Mouse (Mus musculus) left cerebral cortex, adult 11 months (tissue): ENCODE measurements at regions not wholly inside any gene's neighbourhood (a gene's known extent, or its start where the extent isn't known, plus 50 kb on each side); places are given as distances from the start of the nearest gene placed in this dataset.

Experiments used
- DNase-seq: peaks from one replicate; pipeline ENCODE4 v3.0.0; 2022; ENCODE audit warnings: low spot score

GRCm38 (mm10) chr2:116979561-116980391 lies 101.3 kb downstream of the Tmco5 start:
- DNase-seq, result no peak

- no peak for DNase-seq
Observed at GRCm38 (mm10) chr2:116980692-116981091, 102.2 kb downstream of the Tmco5 start.

- DNase-seq, result no peak
Observed at GRCm38 (mm10) chr2:116983351-116983750, 104.9 kb downstream of the Tmco5 start.

GRCm38 (mm10) chr2:116983821-116984351 lies 105.4 kb downstream of the Tmco5 start:
- DNase-seq, result no peak

DNA sequence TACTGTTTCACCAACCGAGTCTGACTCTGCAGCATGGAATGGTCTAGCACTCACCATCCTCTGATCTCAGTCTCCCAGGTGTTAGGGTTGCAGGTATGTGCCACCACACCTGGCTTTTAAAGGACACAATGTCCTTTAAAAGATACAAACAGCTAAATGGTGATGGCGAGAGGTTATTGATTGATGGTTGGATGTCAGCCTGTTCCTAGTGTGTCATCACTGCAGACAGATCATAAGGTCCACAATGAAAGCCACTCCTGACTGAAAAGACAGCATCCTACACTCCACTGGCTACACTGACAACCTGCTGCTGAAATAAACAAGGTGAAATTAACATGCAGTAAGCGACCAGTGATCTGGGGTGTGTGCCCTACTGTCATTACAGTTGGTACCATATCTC lies 106.1 kb downstream of the Tmco5 start:
- no peak for DNase-seq

DNA sequence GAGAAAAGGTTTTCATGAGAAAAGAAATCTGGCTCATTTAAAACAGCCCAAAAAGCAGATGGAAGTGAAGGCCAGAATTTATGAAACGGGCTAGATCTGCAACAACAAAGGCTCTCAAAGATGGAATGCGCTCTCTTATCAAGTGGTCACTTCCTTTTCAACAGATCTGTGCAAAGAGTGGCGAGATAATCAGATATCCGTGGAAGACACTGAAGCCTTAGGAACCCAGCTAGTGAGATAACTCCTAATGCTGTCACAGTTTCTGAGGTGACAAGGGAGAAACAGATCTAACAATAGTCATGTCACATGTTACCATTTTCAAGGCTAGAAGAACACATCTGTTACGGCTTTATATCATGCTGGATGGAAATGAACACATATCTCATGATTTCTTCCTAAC lies 107.1 kb downstream of the Tmco5 start:
- no peak for DNase-seq

GRCm38 (mm10) chr2:116988953-116989674 lies 110.6 kb downstream of the Tmco5 start:
- no peak for DNase-seq

GRCm38 (mm10) chr2:116990106-116990505 lies 111.6 kb downstream of the Tmco5 start:
- DNase-seq, result no peak

DNA sequence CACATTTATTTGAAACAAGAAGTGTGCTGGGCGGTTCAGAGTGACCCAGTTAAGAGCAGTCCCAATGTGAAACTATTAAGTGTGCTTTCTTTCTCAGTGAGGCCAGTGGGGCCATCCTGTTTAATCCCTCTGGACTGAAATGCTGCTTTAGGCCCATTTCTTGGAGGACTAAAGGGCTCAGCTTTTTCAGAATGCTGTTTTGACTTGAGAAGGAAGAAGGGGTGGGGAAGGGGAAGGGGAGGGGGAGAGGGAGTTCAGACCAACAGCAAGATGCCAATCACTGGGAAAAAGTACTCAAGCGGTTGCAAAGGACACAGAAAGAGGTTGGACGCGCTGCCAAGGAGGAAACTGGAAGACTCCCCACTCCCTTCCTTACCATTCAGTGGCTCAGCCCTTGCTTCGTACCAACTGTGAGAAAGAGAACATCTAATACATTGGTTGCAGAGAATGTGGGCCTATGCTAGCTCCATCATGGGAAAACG lies 113.1 kb downstream of the Tmco5 start:
- no peak for DNase-seq

DNA sequence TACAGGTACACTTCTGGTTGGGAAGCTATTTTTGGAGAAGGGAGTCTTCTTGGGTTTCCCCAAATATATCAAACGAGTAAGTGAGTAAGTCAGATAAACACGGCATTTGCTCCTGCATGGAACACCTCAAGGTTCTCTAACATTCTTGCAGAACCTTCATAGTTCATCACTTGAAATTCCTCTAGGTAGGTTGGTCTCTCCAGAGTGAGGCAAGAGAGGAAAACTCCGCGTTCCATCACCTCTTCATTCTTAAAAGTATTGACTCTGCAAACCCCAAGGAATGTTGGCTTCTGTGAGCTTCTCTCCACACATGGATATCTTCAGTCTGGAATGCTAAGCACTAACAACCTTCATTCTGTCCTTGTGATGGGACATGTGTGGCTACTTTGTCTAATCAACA lies 115.2 kb downstream of the Tmco5 start:
- no peak for DNase-seq

GRCm38 (mm10) chr2:116996302-116996701 lies 117.8 kb downstream of the Tmco5 start:
- DNase-seq, result no peak

GRCm38 (mm10) chr2:116998822-116999221 lies 120.3 kb downstream of the Tmco5 start:
- DNase-seq, result no peak

DNA sequence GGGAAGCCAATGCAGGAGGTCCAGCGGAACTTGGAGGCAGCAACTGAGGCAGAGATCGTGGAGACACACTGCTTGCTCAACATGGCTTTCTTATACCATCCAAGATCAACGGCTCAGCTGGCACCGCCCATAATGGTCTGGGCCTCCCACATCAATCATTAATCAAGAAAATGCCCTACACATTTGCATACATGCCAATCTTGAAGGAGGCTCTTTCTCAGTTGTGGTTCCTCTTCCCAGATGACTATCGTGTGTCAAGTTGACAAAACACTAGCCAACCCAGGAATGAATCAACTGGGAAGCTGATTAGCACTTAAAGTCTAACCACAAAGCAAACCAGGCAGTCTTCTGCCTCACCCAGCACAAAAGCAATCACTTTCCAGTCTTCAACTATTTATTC lies 121.1 kb downstream of the Tmco5 start:
- no peak for DNase-seq

DNA sequence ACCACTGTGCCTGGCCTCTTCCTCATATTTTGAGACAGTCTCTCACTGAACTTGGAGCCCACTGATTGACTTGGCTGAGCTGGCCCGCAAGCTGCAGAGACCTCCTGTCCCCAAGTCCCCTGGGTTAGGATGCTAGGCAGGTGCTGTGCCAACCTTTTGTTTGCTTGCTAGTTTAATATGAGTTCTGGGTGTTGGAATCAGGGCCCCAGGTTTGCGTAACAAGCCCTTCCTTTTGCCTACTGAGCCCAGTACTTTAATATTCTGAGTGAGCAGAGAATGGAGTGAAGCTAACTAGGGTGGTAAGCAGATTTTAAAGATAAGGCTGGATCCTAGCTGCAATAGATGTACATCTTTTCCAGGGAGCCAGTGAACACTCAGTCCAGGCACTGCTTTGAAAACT lies 117.2 kb upstream of the Spred1 start:
- DNase-seq, result no peak

DNA sequence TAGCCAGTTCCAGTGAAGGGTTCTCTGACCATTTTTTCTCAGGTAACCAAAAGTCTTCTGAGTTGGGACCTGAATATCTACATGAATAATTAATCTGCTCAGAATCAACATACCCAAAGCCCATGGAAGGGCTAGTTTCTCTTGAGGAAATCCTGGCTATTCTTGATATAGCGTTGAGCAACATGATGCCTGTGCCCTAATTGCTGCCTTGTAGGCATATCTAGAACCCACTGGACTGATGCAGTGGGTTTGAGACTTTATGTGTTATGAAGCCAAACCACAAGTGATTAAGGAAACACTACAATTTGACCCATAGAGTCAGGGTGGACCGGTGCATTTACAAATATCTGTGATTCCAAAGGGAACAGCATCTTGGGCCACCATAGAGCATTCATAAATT lies 114.3 kb upstream of the Spred1 start:
- DNase-seq, result no peak

- no peak for DNase-seq
Observed at GRCm38 (mm10) chr2:117008922-117009321, 112.3 kb upstream of the Spred1 start.

- no peak for DNase-seq
Observed at GRCm38 (mm10) chr2:117010001-117010400, 111.2 kb upstream of the Spred1 start.

- DNase-seq, result no peak
Observed at GRCm38 (mm10) chr2:117010942-117011341, 110.2 kb upstream of the Spred1 start.

GRCm38 (mm10) chr2:117017921-117018651 lies 103.1 kb upstream of the Spred1 start:
- peak; percentile 68 for DNase-seq

DNA sequence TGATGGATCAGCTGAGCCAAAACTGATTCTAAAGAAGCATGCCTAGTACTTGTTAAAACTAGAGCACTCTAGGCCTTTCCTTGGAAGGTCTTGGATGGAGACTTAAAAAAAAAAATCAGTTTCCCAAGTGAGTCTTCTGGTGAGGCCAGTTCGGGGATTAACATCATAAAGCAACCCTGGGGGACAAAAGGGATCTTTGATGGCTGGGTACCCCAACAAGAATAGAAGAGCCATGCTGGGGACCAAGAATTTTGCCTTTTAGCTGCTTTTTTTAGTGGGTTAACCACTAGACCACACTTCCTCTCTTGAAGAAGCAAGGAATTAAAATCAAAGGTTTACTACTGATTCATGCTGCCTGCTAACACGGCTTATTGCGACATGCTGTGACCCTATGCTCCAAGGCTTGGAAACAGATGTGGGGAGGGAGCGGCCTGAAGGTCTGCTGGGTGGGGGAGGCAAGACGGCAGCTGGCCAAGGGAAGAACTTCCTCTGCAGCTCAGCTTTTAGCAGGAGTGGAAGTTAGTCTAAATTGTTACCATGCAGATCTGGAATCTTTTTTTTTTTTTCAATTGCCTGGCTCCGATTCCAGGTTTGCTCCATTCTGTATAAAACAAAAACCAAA lies 102.1 kb upstream of the Spred1 start:
- DNase-seq, result no peak

- DNase-seq, result no peak
Observed at GRCm38 (mm10) chr2:117019552-117019951, 101.6 kb upstream of the Spred1 start.

DNA sequence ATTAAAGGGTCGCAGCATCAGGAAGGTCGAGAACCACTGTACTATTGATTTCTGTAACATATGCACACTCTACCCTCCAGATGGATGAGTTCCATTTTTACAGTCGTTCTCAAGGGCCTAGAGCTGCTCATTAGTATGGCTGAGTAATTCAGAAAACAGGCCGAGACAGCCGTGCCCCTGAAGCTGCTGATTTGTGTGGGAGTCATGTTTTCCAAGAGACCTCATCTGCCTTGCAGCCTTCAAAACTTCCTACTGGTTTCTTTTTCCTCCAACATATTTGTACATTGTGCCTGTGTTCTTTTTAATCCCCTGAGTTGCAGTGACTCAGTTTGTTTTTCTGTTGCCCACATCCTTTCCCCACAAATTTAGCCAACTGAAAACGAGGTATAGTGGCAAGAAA lies 99.4 kb upstream of the Spred1 start:
- DNase-seq, result no peak
